Mouse (Mus musculus) limb, embryonic 12.5 days (tissue): Measurements from ENCODE around the gene Cep68. TPM values are rescaled to one million over a fixed set of nuclear protein-coding genes. Genes with fewer than 3 reads are reported as not detected.
A peak's percentile ranks its signal among the peaks of the same experiment; 100 is the strongest.

Experiments used
- ATAC-seq: fragments of 200-750 bp; cut with Nextera tagmentation; 2 replicates; pipeline ENCODE4 v1.8.0; 2017; ENCODE audit warnings: low read depth, moderate TSS enrichment; ENCODE audit not compliant: insufficient number of reproducible peaks, insufficient read depth, low FRiP score, low TSS enrichment
- H3K27ac ChIP-seq: fragments of 300-500 bp; sonication (generic); 2 replicates; pipeline ENCODE4 v1.5.1; 2016; ENCODE audit warnings: mild to moderate bottlenecking, moderate library complexity
- H3K27me3 ChIP-seq: fragments of 300-500 bp; sonication (generic); 2 replicates; pipeline ENCODE4 v1.6.1; 2016; ENCODE audit warnings: mild to moderate bottlenecking, moderate library complexity
- H3K36me3 ChIP-seq: fragments of 300-500 bp; sonication (generic); 2 replicates; pipeline ENCODE4 v1.6.1; 2016; ENCODE audit warnings: mild to moderate bottlenecking, moderate library complexity
- H3K4me1 ChIP-seq: fragments of 300-500 bp; sonication (generic); replicated peaks from 2 replicates; pipeline ENCODE4 v1.6.1; 2016
- H3K4me2 ChIP-seq: fragments of 300-500 bp; sonication (generic); 2 replicates; pipeline ENCODE4 v1.6.1; 2016; ENCODE audit warnings: mild to moderate bottlenecking, moderate library complexity
- H3K4me3 ChIP-seq: fragments of 300-500 bp; sonication (generic); replicated peaks from 2 replicates; pipeline ENCODE4 v1.5.1; 2016; ENCODE audit warnings: mild to moderate bottlenecking
- H3K9ac ChIP-seq: fragments of 300-500 bp; sonication (generic); replicated peaks from 2 replicates; pipeline ENCODE4 v1.6.1; 2016; ENCODE audit warnings: mild to moderate bottlenecking, moderate library complexity
- H3K9me3 ChIP-seq: fragments of 300-500 bp; sonication (generic); 2 replicates; pipeline ENCODE4 v1.6.1; 2016; ENCODE audit warnings: mild to moderate bottlenecking, moderate library complexity
- WGBS: fragments of 180-500 bp; shearing (Covaris S2); methylation state at CpG from one replicate; pipeline ENCODE4 v1.1.7; 2016; 5-methylcytosine and 5-hydroxymethylcytosine counted together
- polyA plus RNA-seq: library from polyadenylated mRNA; unstranded; fragments of >200 nt; fragmentation: Nextera tagmentation; extraction: Ambion mirVana; gene quantifications from 2 replicates; pipeline ENCODE4 v1.2.1, GENCODE M21; 2016

The Cep68 gene
- 42.6 and 44.8 TPM in 2 replicates for polyA plus RNA-seq

- peak; percentile 98 for ATAC-seq
- WGBS, result under 1% methylated on average over 52 of the region's 59 CpGs
- peak within 1 kb of the TSS; percentile 92 for H3K27ac ChIP-seq
Measured at GRCm38 (mm10) chr11:20249296-20250110, at the start of gene Cep68. TSS of gene Cep68 (minus strand) at chr11:20249429.

GRCm38 (mm10) chr11:20284463-20284862 lies 35.2 kb upstream of the Cep68 start:
- Histone ChIP-seq H3K9me3 (no peaks in the 10 kb centered on the region), H3K27me3 (no peaks in the 10 kb centered on the region), H3K36me3 (no peaks in the 10 kb centered on the region), H3K4me3 (no peak overlapping the region), H3K4me2 (no peak overlapping the region), H3K4me1 (no peaks in the 10 kb centered on the region), H3K27ac (no peak overlapping the region), H3K9ac (no peak overlapping the region)
- no peak for ATAC-seq
- WGBS, result 83% methylated on average over 3 of the region's 3 CpGs

More at GRCm38 (mm10) chr11:20249296-20250110, at the start of gene Cep68:
- H3K4me3 ChIP-seq, result peak within 1 kb of the TSS; percentile 90
- H3K36me3 ChIP-seq, result peaks cover 21% of the 10 kb centered on the region
- no peaks in the 10 kb centered on the region for H3K27me3 ChIP-seq
- peaks cover 5% of the 10 kb centered on the region; the same call in 1 of the 2 replicates for H3K9me3 ChIP-seq
- peak within 1 kb of the TSS; percentile 94 for H3K9ac ChIP-seq
- H3K4me1 ChIP-seq, result peaks cover 40% of the 10 kb centered on the region
- H3K4me2 ChIP-seq, result peak within 1 kb of the TSS; percentile 84

- H3K27me3 ChIP-seq, result no peaks in the 10 kb centered on the region
- no peaks in the 10 kb centered on the region for H3K36me3 ChIP-seq
- no peak for ATAC-seq
- H3K9ac ChIP-seq, result no peak overlapping the region
- 84% methylated on average over 2 of the region's 2 CpGs for WGBS
- no peaks in the 10 kb centered on the region for H3K9me3 ChIP-seq
- H3K4me3 ChIP-seq, result no peak overlapping the region
- H3K27ac ChIP-seq, result no peak overlapping the region
- no peaks in the 10 kb centered on the region for H3K4me1 ChIP-seq
- no peak overlapping the region for H3K4me2 ChIP-seq
Measured at GRCm38 (mm10) chr11:20282601-20283219, 33.5 kb upstream of the Cep68 start.

GRCm38 (mm10) chr11:20280982-20281381 lies 31.8 kb upstream of the Cep68 start:
- H3K27me3 ChIP-seq, result no peaks in the 10 kb centered on the region
- no peak for ATAC-seq
- 72% methylated on average over 5 of the region's 5 CpGs for WGBS

GRCm38 (mm10) chr11:20278702-20279101 lies 29.5 kb upstream of the Cep68 start:
- no peak overlapping the region for H3K9ac ChIP-seq
- no peak overlapping the region for H3K27ac ChIP-seq
- H3K4me2 ChIP-seq, result no peak overlapping the region
- ATAC-seq, result no peak
- no peaks in the 10 kb centered on the region for H3K9me3 ChIP-seq
- H3K4me3 ChIP-seq, result no peak overlapping the region
- no peaks in the 10 kb centered on the region for H3K36me3 ChIP-seq
- WGBS, result 39% methylated on average over 5 of the region's 5 CpGs
- no peaks in the 10 kb centered on the region for H3K27me3 ChIP-seq
- no peaks in the 10 kb centered on the region for H3K4me1 ChIP-seq

More at GRCm38 (mm10) chr11:20280982-20281381, 31.8 kb upstream of the Cep68 start:
- no peak overlapping the region for H3K27ac ChIP-seq
- H3K4me2 ChIP-seq, result no peak overlapping the region
- no peaks in the 10 kb centered on the region for H3K4me1 ChIP-seq
- H3K9me3 ChIP-seq, result no peaks in the 10 kb centered on the region
- H3K36me3 ChIP-seq, result no peaks in the 10 kb centered on the region
- H3K4me3 ChIP-seq, result no peak overlapping the region
- no peak overlapping the region for H3K9ac ChIP-seq

GRCm38 (mm10) chr11:20277106-20277505 lies 27.9 kb upstream of the Cep68 start:
- no peak for ATAC-seq
- 69% methylated on average over 2 of the region's 2 CpGs for WGBS
- no peak overlapping the region for H3K4me3 ChIP-seq

GRCm38 (mm10) chr11:20275974-20276373 lies 26.7 kb upstream of the Cep68 start:
- H3K9me3 ChIP-seq, result no peaks in the 10 kb centered on the region
- H3K36me3 ChIP-seq, result no peaks in the 10 kb centered on the region
- H3K4me1 ChIP-seq, result no peaks in the 10 kb centered on the region
- no peak overlapping the region for H3K4me2 ChIP-seq
- H3K9ac ChIP-seq, result no peak overlapping the region
- 65% methylated on average over 2 of the region's 2 CpGs for WGBS
- H3K27ac ChIP-seq, result no peak overlapping the region
- no peak for ATAC-seq
- H3K4me3 ChIP-seq, result no peak overlapping the region
- no peaks in the 10 kb centered on the region for H3K27me3 ChIP-seq

More at GRCm38 (mm10) chr11:20277106-20277505, 27.9 kb upstream of the Cep68 start:
- no peaks in the 10 kb centered on the region for H3K4me1 ChIP-seq
- no peak overlapping the region for H3K27ac ChIP-seq
- H3K36me3 ChIP-seq, result no peaks in the 10 kb centered on the region
- H3K4me2 ChIP-seq, result no peak overlapping the region
- H3K9ac ChIP-seq, result no peak overlapping the region
- H3K27me3 ChIP-seq, result no peaks in the 10 kb centered on the region
- H3K9me3 ChIP-seq, result no peaks in the 10 kb centered on the region

GRCm38 (mm10) chr11:20269885-20270284 lies 20.7 kb upstream of the Cep68 start:
- H3K9ac ChIP-seq, result no peak overlapping the region
- no peak overlapping the region for H3K4me2 ChIP-seq
- 83% methylated on average over 6 of the region's 6 CpGs for WGBS
- no peaks in the 10 kb centered on the region for H3K36me3 ChIP-seq
- ATAC-seq, result no peak
- H3K4me3 ChIP-seq, result no peak overlapping the region
- no peaks in the 10 kb centered on the region for H3K4me1 ChIP-seq
- H3K9me3 ChIP-seq, result no peaks in the 10 kb centered on the region
- no peak overlapping the region for H3K27ac ChIP-seq
- no peaks in the 10 kb centered on the region for H3K27me3 ChIP-seq

GRCm38 (mm10) chr11:20262628-20263380 lies 13.6 kb upstream of the Cep68 start:
- Histone ChIP-seq H3K9me3 (no peaks in the 10 kb centered on the region), H3K27ac (no peak overlapping the region), H3K9ac (no peak overlapping the region), H3K4me2 (no peak overlapping the region), H3K36me3 (no peaks in the 10 kb centered on the region), H3K27me3 (no peaks in the 10 kb centered on the region), H3K4me1 (no peaks in the 10 kb centered on the region), H3K4me3 (no peak overlapping the region)
- no peak for ATAC-seq
- 59% methylated on average over 8 of the region's 8 CpGs for WGBS

- Histone ChIP-seq H3K36me3 (no peaks in the 10 kb centered on the region), H3K9ac (no peak overlapping the region), H3K9me3 (peaks cover 5% of the 10 kb centered on the region; the same call in 1 of the 2 replicates), H3K27ac (no peak overlapping the region), H3K4me2 (no peak overlapping the region), H3K4me1 (peaks cover 7% of the 10 kb centered on the region), H3K4me3 (no peak overlapping the region), H3K27me3 (no peaks in the 10 kb centered on the region)
- ATAC-seq, result no peak
- WGBS, result 91% methylated on average over 4 of the region's 4 CpGs
Measured at GRCm38 (mm10) chr11:20254791-20255190, 5.6 kb upstream of the Cep68 start.

GRCm38 (mm10) chr11:20253088-20253487 lies 3.9 kb upstream of the Cep68 start:
- Histone ChIP-seq H3K9ac (no peak overlapping the region), H3K27me3 (no peaks in the 10 kb centered on the region), H3K9me3 (peaks cover 5% of the 10 kb centered on the region; the same call in 1 of the 2 replicates), H3K4me2 (no peak overlapping the region), H3K4me1 (peaks cover 12% of the 10 kb centered on the region), H3K27ac (no peak overlapping the region), H3K4me3 (no peak overlapping the region), H3K36me3 (no peaks in the 10 kb centered on the region)
- no peak for ATAC-seq
- 78% methylated on average over 2 of the region's 2 CpGs for WGBS
